Comparison of ENCODE assay signal across 18 mouse cellular contexts in the genomic region with DNA sequence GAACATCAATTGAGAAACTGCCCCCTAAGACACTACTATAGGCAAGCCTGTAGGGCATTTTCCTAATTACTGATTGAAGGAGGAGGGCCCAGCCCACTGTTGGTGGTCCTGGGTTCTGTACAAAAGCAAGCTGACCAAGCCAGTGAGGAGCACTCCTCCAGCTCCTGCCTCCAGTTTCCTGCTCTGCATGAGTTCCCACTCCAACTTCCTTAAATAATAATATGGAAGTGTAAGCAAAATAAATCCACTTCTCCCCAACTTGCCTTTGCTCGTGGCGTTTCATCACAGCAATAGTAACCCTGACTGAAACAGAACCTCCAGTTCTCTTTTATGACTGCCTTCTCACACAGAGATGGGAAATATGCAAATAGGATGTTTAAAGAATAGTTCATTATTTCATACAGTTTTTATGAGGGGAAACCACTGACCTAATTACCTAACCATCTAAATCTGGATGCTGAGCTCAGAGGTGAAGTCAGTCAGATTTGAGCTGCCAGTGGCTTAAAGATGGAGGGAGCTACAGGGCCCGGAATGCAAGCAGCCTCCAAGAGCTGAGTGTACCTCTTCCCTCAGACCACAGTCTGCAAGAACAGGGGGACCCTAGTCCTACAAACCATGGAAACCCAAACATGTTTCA.
A peak's percentile ranks its signal among the peaks of the same experiment; 100 is the strongest.
DNase-seq lines count a peak whose midpoint lies in the region; TF ChIP-seq lines count a peak whose summit lies in the region.
"Had no signal": no experiment of that assay in that cellular context is flagged by ENCODE, and none has a peak within 500 bp of the region (broad histone marks: within the 10 kb centered on the region; RNA-seq: fewer than 3 reads in every experiment).

No protein-coding gene starts in this region.

- intact Hi-C loops in heart, postnatal 36 days (cut with DNase I): no loop called here

- H3K4me3 ChIP-seq in bone marrow macrophage, adult 2 months (ENCODE audit: insufficient read depth, low read length): no peak overlapping the region
- H3K4me3 ChIP-seq: embryonic facial prominence, embryonic 15.5 days; forebrain, embryonic 12.5 days; hindbrain, embryonic 15.5 days; midbrain, embryonic 12.5 days had no signal

- H3K27ac ChIP-seq in bone marrow macrophage, adult 2 months (ENCODE audit: insufficient read depth, low read depth, low read length): peak overlapping the region; percentile 50
- H3K27ac ChIP-seq: embryonic facial prominence, embryonic 15.5 days; forebrain, embryonic 12.5 days; hindbrain, embryonic 15.5 days; liver, embryonic 14.5 days; midbrain, embryonic 12.5 days had no signal

- no peak for TF ChIP-seq CTCF in bone marrow macrophage, adult 2 months (IDR thresholded peaks at IDR 0.05; ENCODE audit: low read depth, low read length)

- peaks cover 22% of the 10 kb centered on the region for H3K4me1 ChIP-seq in bone marrow macrophage, adult 2 months (ENCODE audit: control insufficient read depth, insufficient read depth, low read length)

- TF ChIP-seq POLR2A in bone marrow macrophage, adult 2 months (IDR thresholded peaks at IDR 0.05; ENCODE audit: borderline replicate concordance, low read depth, low read length): no peak

- peak; percentile 0 for DNase-seq in adrenal gland, adult 2 months
- DNase-seq in adrenal gland, postnatal 10 days: no peak
- DNase-seq in heart, postnatal 36 days: peak; percentile 0 to 2
- DNase-seq in heart, adult 8-10 months (ENCODE audit: low spot score): no peak
- peak; percentile 12 to 13 for DNase-seq in right cerebral cortex, postnatal 10 days (ENCODE audit: low spot score in 2 of 2)
- no peak for DNase-seq in right cerebral cortex, postnatal 36 days (ENCODE audit: low spot score in 2 of 2)
- no peak for DNase-seq in left cerebral cortex, adult 9 months (ENCODE audit: low spot score in 2 of 2)
- DNase-seq: cerebellum, adult 9-10 months; layer of hippocampus, postnatal 36 days; left cerebral cortex, postnatal 4 days; lung, postnatal 14 days; right cerebral cortex, postnatal 14 days had no signal

Comparison
In these comparisons a context has a peak if more than half of its experiments do, and no peak if none do; other contexts are left out.
1. DNase-seq: peak in adrenal gland, adult 2 months (single experiment), heart, postnatal 36 days (2 of 2) and right cerebral cortex, postnatal 10 days (2 of 2); none in adrenal gland, postnatal 10 days (single experiment), heart, adult 8-10 months (single experiment), right cerebral cortex, postnatal 36 days (0 of 2) and left cerebral cortex, adult 9 months (0 of 2).